Mouse (Mus musculus) testis, adult 2 months (tissue): ENCODE data around the gene Rab14.

Source experiments
- CTCF ChIP-seq: fragments of 200-500 bp; IDR thresholded peaks from 2 replicates; pipeline ENCODE4 v1.5.1; 2012; ENCODE audit warnings: low read depth, mild to moderate bottlenecking, inconsistent platforms, low read length, moderate library complexity; ENCODE audit not compliant: control insufficient read depth, insufficient read depth, insufficient replicate concordance
- POLR2A ChIP-seq: fragments of 200-500 bp; IDR thresholded peaks from 2 replicates; pipeline ENCODE4 v1.6.1; 2012; ENCODE audit warnings: low read depth, mild to moderate bottlenecking, inconsistent platforms, low read length, moderate library complexity; ENCODE audit not compliant: control insufficient read depth

DNA sequence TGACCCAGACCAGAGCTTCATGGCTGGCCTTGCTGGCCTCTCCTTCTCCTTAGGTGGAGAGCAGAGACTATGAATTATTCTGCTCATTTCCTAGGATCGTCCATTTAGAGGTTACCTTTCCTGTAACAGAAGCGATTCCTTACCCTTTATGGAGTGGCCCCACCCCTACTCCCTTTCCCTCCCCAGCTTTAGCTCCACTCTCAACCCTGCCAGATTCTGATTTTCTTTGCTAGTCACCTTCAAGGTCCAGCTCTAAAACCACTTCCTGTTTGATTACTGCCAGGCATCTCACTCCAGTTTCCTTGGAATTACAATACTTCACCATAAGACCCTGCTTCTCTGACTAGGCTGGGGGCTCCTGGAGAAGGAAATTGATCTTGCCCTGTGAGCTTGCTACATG lies 15.8 kb upstream of the Rab14 start:
- TF ChIP-seq POLR2A (no peak), CTCF (no peak)
